Mouse (Mus musculus) E14TG2a.4 (cell line): Measurements from ENCODE around the gene Max.

Experiments
- CTCF ChIP-seq: conservative IDR thresholded peaks from 2 replicates; pipeline ENCODE4 v1.5.1; 2014; ENCODE audit warnings: low read length
- NANOG ChIP-seq: IDR thresholded peaks from 2 replicates; pipeline ENCODE4 v1.6.1; 2014; ENCODE audit warnings: borderline replicate concordance, low read length, mixed read lengths
- POU5F1 ChIP-seq: IDR thresholded peaks from 2 replicates; pipeline ENCODE4 v1.6.1; 2014; ENCODE audit warnings: low read length, borderline replicate concordance

GRCm38 (mm10) chr12:77009202-77010030 lies 47.4 kb upstream of the Max start:
- TF ChIP-seq CTCF = no peak
- no peak for TF ChIP-seq POU5F1
- TF ChIP-seq NANOG = no peak
